Mouse (Mus musculus): ENCODE measurements around the gene Pfkfb3. TPM values are rescaled to one million over a fixed set of nuclear protein-coding genes. Genes with fewer than 3 reads are reported as not detected.

The Pfkfb3 gene
- polyA plus RNA-seq, 1 experiment: not detected

DNA sequence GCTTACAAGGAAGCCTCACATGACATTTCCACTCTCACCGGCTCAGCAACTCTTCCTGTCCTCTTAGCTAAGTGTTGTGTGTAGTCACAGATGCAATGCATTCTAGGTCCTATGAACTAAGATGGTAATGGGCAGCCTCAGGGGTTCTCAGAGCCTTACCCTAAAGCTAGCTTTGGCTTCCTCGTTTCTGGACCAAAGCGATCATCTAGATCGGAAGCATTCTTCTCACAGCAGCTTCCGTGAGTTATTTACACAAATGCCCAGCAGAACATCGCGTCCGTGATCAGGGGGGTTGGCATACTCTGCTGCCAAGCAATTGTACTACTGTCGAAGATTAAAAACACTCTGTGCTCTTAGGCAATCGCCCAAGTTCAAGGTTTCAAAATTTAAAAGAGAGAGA is 19.1 kb downstream of the Pfkfb3 start:
- no peak for TF ChIP-seq GATA1 (IDR thresholded peaks at IDR 0.05; ENCODE audit: low read length)

DNA sequence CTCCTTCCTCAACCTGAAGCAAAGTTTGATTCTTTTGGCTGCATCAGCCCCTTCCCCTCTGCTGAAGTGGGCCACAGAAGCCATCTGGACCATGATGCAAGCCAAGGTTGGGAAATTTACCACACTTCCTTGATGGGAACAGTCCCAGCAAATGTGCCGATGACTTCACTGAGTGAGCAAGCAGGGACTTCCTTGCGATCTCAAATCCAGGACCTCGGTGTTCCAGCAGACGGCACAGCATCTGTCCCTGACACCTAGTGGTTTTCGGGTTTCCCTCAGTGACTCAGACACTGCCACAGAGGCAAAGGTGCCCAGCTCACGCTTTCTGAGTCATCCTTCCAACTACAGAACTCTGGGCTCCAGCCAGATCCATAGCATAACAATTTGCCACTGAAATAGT is 23.8 kb downstream of the Pfkfb3 start:
- no peak for TF ChIP-seq GATA1 (IDR thresholded peaks at IDR 0.05; ENCODE audit: low read length)

DNA sequence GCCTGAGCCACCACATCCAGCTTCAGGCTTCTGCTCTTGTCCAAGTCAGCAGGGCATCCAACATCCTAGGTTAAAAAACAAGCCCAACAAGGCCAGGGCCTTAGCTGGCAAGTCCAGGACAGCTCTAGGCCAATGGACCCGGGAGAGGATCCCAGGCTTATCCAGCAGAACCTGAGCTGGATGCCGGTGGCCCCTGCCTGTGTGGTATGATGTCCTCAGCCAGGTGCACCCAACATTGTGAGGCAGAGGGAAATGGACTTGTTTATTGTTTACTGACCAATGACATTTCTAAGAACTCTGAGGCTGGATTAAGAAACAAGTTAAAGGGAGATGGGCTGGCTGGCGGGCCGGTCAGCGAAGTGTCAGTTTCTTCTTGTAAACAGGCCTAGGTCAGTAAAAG is 27.8 kb downstream of the Pfkfb3 start:
- no peak for TF ChIP-seq GATA1 (IDR thresholded peaks at IDR 0.05; ENCODE audit: low read length)

DNA sequence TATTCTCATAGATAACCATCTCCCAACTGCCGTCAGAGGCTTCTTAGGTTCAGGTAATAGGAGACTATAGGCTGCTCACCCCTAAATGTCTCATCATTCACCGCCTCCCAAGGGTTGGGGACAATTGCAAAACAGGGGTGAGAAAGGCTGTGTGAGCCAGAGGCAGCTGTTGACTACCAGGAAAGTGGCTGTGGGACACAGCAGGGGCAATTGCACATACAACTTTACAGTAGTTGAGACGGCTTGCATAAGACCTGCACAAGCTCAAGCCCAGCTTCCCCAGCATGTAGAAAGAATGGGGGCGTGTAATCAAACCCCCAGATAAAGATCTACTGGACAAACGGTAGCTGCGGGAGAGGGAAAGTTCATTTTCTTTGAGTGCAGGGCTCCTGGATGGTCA is 29.1 kb downstream of the Pfkfb3 start:
- TF ChIP-seq GATA1 (IDR thresholded peaks at IDR 0.05; ENCODE audit: low read length): no peak

DNA sequence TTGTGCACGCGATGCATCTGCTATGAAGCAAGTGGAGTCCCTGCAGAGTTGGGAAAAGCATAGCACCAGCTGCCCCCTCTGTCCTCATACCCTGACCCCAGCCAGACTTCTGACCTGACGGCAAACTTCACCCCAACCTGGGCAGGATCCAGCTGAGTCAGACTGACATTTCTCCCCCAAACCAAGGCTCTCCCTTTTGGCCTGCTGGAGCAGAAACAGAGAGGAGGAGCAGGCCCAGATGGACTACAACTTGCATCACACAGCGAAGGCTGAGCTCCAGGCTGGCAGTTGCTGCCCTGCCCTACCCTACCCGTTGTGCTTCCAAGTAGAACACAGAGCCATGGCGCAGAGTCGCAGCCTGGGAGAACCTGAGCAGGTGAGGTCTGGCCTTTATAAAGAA is 32.1 kb downstream of the Pfkfb3 start:
- no peak for TF ChIP-seq GATA1 (IDR thresholded peaks at IDR 0.05; ENCODE audit: low read length)

DNA sequence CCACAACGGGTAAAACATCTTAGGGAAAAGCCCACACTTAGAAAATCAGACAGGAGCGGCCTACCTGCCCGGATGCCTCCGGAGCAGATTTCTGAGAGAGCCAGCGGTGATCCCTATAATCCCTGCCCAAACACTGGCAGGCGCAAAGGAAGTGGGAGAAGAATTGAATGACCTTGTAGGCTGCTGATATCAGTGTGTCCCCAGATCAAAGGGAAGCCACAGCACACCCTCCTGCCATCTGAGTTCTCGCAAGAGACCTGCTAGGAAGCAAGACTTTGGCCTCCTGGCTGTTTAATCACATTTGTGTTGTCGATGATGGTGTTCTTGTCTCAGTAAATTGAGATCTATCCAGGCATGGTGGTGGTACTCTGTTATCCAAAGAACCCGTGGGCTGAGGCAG is 33.1 kb downstream of the Pfkfb3 start:
- TF ChIP-seq GATA1 (IDR thresholded peaks at IDR 0.05; ENCODE audit: low read length): no peak

DNA sequence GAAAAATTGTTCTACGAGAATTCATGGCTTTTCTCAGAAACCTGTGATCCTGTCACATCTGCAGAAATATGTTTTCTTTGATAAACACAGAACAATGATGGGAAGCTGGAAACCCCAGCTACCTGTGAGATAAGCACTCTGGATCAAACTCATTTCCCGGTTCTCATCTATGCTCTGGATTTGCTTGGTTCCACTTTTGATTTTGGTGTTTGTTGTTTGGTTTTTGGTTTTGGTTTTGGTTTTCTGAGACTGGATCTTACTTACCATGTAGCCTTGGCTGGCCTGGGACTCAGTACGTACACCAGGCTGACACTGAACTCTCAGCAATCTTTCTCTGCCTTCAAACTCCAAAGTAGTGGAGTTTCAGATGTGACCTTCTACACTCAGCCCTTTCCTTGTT is 38.0 kb downstream of the Pfkfb3 start:
- TF ChIP-seq GATA1 (IDR thresholded peaks at IDR 0.05; ENCODE audit: low read length): no peak

DNA sequence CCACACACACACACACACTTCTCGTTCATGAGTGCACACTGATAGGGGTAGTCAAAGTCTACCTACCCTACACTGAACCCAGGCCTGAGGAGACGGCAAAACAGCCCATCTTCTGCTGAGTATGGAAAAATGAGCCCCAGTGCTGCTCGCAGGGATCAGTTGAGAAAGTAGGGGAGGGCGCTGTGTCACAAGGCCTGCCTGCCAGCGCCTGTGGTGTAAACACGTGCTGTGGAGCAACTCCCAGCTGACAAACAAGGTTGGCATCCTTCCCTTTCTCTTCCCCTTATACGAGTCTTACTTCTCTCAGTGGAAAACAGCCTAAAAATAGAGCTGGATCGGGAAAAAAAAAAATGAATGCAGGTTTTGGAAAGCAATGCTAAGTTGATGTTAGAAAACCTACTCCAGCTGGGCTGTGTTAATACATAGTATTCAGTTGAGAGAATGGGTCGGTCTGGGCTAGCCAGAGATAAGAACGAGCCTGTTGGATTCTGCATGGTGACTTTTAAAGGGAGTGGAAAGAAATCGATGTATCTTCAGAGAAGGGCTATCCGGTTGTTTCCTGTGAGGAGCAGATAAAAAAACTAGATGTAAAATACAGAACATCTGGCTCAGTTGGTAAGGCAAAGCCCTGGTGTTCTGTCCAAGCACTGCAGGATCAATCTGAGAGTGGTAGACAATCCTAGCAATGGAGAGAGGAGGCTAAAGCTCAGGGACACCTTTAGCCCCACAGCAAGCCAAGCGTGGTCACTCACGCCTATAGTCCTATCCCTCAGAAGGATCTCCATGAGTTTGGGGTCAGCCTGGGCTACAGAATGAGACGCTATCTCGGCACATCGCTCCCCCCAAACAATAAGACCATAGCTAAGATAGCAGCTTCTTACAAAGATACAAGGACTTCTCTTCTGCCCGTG is 40.6 kb downstream of the Pfkfb3 start:
- TF ChIP-seq GATA1 (IDR thresholded peaks at IDR 0.05; ENCODE audit: low read length): no peak

DNA sequence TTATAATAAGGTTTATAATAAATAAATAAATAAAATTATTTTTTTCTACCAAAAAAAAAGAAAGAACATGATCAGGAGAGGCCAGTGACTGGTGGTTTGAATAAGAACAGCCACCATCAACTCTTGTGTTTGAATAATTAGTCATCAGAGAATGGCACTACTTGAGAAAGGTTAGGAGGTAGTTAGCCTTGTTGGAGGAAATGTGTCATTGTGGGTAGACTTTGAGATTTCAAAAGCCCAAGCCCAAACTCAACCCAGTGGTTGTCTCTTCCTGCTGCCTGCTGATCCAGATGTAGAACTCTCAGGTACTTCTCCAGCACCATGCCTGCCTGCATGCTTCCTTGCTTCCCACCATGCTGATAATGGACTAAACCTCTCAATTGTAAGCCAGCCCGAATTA is 41.8 kb downstream of the Pfkfb3 start:
- no peak for TF ChIP-seq GATA1 (IDR thresholded peaks at IDR 0.05; ENCODE audit: low read length)

DNA sequence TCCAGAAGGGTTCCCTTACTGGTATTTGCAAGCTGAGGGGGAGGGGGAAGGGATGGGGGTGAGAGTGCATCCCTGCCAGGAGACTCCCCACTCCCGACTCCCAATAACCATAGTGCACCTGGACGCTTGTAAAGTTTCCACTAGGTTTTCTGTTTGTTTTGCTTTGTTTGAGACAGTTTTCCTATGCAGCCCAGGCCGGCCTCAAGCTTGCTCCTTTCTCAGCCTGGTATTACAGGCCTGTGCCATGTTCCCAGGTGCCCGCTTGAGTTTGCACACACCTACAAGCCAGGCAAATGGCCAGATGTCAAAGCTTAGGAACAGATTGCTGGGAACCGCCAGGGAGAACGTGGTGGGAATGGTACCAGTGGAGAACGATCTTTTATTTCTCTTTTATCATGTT is 50.1 kb downstream of the Pfkfb3 start:
- TF ChIP-seq GATA1 (IDR thresholded peaks at IDR 0.05; ENCODE audit: low read length): no peak

DNA sequence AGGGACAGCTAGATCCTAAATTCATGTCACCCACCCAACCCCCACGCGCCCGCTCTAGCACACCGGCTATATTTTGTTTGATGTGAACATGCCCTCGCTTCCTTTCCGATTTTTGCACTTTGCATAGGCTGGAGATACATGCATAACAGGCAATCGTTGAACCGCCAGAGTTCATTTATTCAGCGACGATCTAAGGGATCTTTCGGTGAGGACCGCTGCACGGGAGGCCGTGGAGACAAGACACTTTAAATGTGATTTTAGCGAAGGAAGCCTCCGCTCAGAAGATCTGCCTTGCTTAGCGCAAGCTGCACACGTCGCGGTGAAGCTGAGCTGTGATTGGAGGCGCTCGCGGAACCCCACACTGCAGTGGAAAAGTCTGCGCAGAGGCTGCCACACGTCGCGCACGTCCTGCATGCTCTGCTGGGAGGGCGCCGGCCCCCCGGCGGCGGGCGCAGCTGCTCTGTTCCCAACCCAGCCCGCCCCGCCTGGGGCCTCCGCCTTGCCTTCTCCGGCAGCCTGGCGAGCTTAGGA is 50.9 kb downstream of the Pfkfb3 start:
- no peak for TF ChIP-seq GATA1 (IDR thresholded peaks at IDR 0.05; ENCODE audit: low read length)

DNA sequence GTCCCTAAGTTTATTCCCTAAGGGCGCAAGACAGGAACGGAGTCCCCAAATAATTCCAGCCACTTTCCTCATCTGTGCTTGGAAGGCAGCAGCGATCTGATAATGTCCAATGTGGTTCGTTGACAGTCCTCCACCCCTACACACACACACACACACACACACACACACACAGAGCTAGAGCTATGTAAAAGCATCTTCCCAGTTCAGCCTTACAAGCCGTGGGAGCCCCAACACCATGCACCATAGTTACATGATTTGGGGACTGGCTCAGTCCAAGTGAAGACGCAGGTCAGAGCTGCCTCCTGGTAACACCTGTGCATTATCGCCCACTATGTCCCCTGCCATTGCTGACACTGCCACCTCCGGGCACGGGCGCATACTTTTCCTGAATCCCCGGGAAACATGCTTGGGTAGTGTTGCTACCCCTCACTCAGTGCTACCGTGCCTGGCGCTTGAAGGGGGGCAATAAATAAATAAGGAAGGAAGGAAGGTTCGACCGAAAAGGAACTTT is 51.6 kb downstream of the Pfkfb3 start:
- TF ChIP-seq GATA1 (IDR thresholded peaks at IDR 0.05; ENCODE audit: low read length): no peak

DNA sequence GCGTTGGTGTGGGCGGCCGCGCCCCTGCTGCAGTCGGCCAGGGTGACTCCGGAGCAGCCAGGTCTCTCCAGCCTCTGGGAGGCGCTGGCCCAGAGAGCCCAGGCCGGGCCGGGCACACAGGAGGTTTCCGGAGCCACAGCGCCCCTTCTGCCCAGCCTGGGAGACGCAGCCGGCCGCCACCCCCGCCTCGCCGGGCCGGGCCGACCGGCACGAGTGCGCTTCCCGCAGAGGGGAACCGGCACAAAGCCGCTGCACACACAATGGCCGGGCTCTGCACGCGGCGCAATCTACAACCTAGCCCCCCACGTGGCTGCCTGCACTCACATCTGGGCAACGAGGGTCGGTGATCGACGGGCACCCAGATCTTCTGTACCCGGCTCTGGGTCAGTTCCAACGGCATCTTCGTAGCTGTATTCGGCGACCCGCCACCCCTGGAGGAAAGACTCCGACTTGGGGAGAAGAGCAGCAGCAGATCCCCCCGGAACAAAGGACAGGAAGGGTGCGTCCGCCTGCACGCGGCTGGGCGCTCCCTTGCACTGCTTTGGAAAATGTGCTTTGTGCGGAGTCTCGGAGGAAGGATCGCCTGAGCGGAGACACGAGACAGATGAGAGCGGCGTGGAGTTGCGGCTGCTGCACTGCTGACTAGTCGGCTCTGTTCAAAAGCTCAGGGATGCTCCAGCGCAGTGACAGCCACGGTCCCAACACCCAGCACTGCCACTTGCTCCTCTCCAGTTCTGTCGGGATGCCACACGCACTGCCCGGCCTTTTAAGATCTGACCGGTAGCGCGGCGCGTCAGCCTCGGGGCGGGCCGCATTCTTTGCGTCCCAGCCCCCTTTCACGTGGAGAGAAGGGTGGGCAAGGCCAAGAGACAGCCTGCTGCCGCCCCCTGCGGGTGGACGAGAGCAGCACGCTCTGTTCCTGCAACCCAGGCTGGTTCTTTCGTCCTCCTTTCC is 52.3 kb downstream of the Pfkfb3 start:
- TF ChIP-seq GATA1 (IDR thresholded peaks at IDR 0.05; ENCODE audit: low read length): no peak

DNA sequence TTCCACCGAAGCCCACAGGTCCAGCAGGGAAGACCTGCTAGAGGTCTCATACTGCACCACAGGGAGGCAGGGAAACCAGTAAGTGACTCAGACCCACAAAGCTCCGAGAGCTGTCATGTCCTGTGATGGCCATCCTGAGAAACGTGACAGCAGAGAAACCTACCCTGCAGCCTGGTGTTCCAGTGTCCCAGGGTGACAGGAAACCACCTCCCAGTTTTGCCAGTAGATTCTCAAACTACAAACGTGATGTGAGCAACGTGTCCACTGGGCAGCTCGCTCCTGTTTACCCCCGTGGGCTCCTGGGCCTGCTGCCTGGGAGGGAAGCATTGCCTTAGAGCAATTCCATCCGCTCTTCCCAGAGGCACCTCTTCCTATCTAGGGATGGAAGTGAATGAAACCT is 53.2 kb downstream of the Pfkfb3 start:
- TF ChIP-seq GATA1 (IDR thresholded peaks at IDR 0.05; ENCODE audit: low read length): no peak

DNA sequence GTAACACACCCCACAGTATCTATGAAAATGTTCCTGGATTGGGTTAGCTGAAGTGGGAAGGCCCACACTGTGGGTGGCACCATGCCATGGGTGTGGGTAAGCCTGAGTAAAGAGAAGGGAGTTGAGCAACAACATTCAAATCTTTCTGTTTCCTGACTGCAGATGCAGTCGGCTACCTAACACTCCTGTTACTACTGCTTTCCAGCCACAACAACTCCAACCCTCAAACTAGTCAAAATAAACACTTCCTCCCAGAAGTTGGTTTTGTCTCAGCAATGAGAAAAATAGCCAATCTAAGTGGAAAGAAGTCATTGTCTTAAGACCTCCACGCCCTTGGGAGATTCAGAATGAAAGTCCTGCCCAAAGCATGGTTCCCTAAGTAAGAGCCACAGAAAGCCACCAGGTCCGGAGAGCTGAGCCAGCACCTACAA is 57.3 kb downstream of the Pfkfb3 start:
- no peak for TF ChIP-seq GATA1 (IDR thresholded peaks at IDR 0.05; ENCODE audit: low read length)

DNA sequence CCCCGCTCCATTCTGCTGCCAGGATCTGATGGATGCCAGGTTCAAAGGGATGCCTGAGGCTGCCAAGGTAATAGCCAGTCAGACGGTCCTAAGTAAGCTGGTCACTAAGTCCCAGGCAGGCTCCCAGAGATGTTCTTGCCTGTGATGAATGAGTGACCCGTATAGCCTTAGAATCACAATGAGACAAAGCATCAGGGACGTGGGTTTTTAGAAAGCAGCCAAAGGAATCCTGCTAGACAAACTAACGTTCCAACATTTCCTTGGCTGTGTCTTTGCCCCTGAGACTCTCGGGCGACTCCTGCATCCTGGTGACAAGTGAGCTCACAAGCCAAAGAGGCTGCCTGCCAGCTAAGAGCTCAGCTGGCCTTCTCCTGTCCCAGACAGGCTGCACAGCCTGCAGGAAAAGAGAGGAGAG is 59.0 kb downstream of the Pfkfb3 start:
- no peak for TF ChIP-seq GATA1 (IDR thresholded peaks at IDR 0.05; ENCODE audit: low read length)
